Mouse (Mus musculus): ENCODE data around the gene Olfr1309. TPM values are rescaled to one million over a fixed set of nuclear protein-coding genes. Genes with fewer than 3 reads are reported as not detected.

The Olfr1309 gene
- not detected for polyA plus RNA-seq (2017; shearing (Covaris generic))

GRCm38 (mm10) chr2:111990181-111990580 lies at the start of gene Olfr1309:
Gene Olfr1309, minus strand, starts transcription at chr2:111990281.

GRCm38 (mm10) chr2:112024312-112024711 lies 34.2 kb upstream of the Olfr1309 start, which contains the start of gene Olfr1311:
Gene Olfr1311, minus strand, starts transcription at chr2:112024412.

GRCm38 (mm10) chr2:112012608-112013007 lies 22.5 kb upstream of the Olfr1309 start, which contains the start of gene Olfr1310:
Gene Olfr1310, minus strand, starts transcription at chr2:112012708.

GRCm38 (mm10) chr2:111964844-111965243 lies 25.2 kb downstream of the Olfr1309 start, which contains the start of gene Olfr1308:
Gene Olfr1308, minus strand, starts transcription at chr2:111964944.

GRCm38 (mm10) chr2:111949340-111949739 lies 40.7 kb downstream of the Olfr1309 start, which contains the start of gene Olfr1307:
Gene Olfr1307, minus strand, starts transcription at chr2:111949440.

Other genes starting within 250 kb of the Olfr1309 start
- not detected for gene Olfr1301, start 239.3 kb downstream of the Olfr1309 start, polyA plus RNA-seq (2017; shearing (Covaris generic))
- not detected for gene Olfr1302, start 212.9 kb downstream of the Olfr1309 start, polyA plus RNA-seq (2017; shearing (Covaris generic))
- not detected for gene Olfr1303, start 169.9 kb downstream of the Olfr1309 start, polyA plus RNA-seq (2017; shearing (Covaris generic))
- not detected for gene Olfr1305, start 113.1 kb downstream of the Olfr1309 start, polyA plus RNA-seq (2017; shearing (Covaris generic))
- gene Olfr1306, start 74.0 kb downstream of the Olfr1309 start, polyA plus RNA-seq (2017; shearing (Covaris generic)), result not detected
- gene Olfr1307, start 40.8 kb downstream of the Olfr1309 start, polyA plus RNA-seq (2017; shearing (Covaris generic)), result 0.06 TPM
- not detected for gene Olfr1308, start 25.3 kb downstream of the Olfr1309 start, polyA plus RNA-seq (2017; shearing (Covaris generic))
- not detected for gene Olfr1310, start 22.4 kb upstream of the Olfr1309 start, polyA plus RNA-seq (2017; shearing (Covaris generic))
- gene Olfr1311, start 34.1 kb upstream of the Olfr1309 start, polyA plus RNA-seq (2017; shearing (Covaris generic)), result not detected
- 0.06 TPM for gene Olfr1312, start 60.0 kb upstream of the Olfr1309 start, polyA plus RNA-seq (2017; shearing (Covaris generic))
- gene Olfr1313, start 87.6 kb upstream of the Olfr1309 start, polyA plus RNA-seq (2017; shearing (Covaris generic)), result not detected
- gene Olfr1314, start 106.5 kb upstream of the Olfr1309 start, polyA plus RNA-seq (2017; shearing (Covaris generic)), result not detected
- gene Olfr1315-ps1, start 125.2 kb upstream of the Olfr1309 start, polyA plus RNA-seq (2017; shearing (Covaris generic)), result not detected
- gene Olfr1316, start 144.7 kb upstream of the Olfr1309 start, polyA plus RNA-seq (2017; shearing (Covaris generic)), result not detected
- gene Olfr1317, start 150.0 kb upstream of the Olfr1309 start, polyA plus RNA-seq (2017; shearing (Covaris generic)), result not detected
- not detected for gene Olfr1318, start 163.9 kb upstream of the Olfr1309 start, polyA plus RNA-seq (2017; shearing (Covaris generic))
- gene Lpcat4, start 249.2 kb upstream of the Olfr1309 start, polyA plus RNA-seq (2017; shearing (Covaris generic)), result 45.2 TPM

Measured in CD4-positive, CD25-positive, alpha-beta regulatory T cell, adult 9 weeks (primary cell).